Mouse (Mus musculus) liver, embryonic 16.5 days (tissue): ENCODE results near the gene Efl1. TPM values are rescaled to one million over a fixed set of nuclear protein-coding genes. Genes with fewer than 3 reads are reported as not detected.

ENCODE experiments used
- ATAC-seq: fragments of 200-750 bp; cut with Nextera tagmentation; 2 replicates; pipeline ENCODE4 v1.8.0; 2017; ENCODE audit warnings: low read depth, mild to moderate bottlenecking, moderate number of reproducible peaks, moderate library complexity
- H3K27ac ChIP-seq: fragments of 300-500 bp; sonication (generic); 2 replicates; pipeline ENCODE4 v1.5.1; 2014; ENCODE audit warnings: mild to moderate bottlenecking, low read length
- H3K27me3 ChIP-seq: fragments of 300-500 bp; sonication (generic); 2 replicates; pipeline ENCODE4 v1.6.1; 2014; ENCODE audit warnings: low read depth, low read length, mixed read lengths; ENCODE audit not compliant: control insufficient read depth, insufficient read depth
- H3K36me3 ChIP-seq: fragments of 300-500 bp; sonication (generic); 2 replicates; pipeline ENCODE4 v1.6.1; 2014; ENCODE audit warnings: mild to moderate bottlenecking; ENCODE audit not compliant: control insufficient read depth, insufficient read depth
- H3K4me1 ChIP-seq: fragments of 300-500 bp; sonication (generic); 2 replicates; pipeline ENCODE4 v1.6.1; 2014; ENCODE audit warnings: low read depth, low read length, mixed read lengths; ENCODE audit not compliant: control insufficient read depth
- H3K4me2 ChIP-seq: fragments of 300-500 bp; sonication (generic); 2 replicates; pipeline ENCODE4 v1.6.1; 2014; ENCODE audit warnings: low read depth, low read length, mixed read lengths
- H3K4me3 ChIP-seq: fragments of 300-500 bp; sonication (generic); 2 replicates; pipeline ENCODE4 v1.5.1; 2014; ENCODE audit warnings: low read depth, mild to moderate bottlenecking, low read length
- H3K9ac ChIP-seq: fragments of 300-500 bp; sonication (generic); 2 replicates; pipeline ENCODE4 v1.6.1; 2014; ENCODE audit warnings: low read depth, low read length
- H3K9me3 ChIP-seq: fragments of 300-500 bp; sonication (generic); replicated peaks from 2 replicates; pipeline ENCODE4 v1.6.1; 2016; ENCODE audit warnings: low read length; ENCODE audit not compliant: control insufficient read depth
- WGBS: fragments of 180-500 bp; shearing (Covaris S2); extraction: QIAGEN DNeasy Blood & Tissue Kit; methylation state at CpG from one replicate; pipeline ENCODE4 v1.1.7; 2014; ENCODE audit not compliant: insufficient replicate concordance; 5-methylcytosine and 5-hydroxymethylcytosine counted together
- polyA plus RNA-seq: library from polyadenylated mRNA; unstranded; fragments of >200 nt; fragmentation: Nextera tagmentation; extraction: Ambion mirVana; gene quantifications from 2 replicates; pipeline ENCODE4 v1.2.1, GENCODE M21; 2015

Gene Efl1
- polyA plus RNA-seq, 1 experiment from 2014 or later: 8.0 TPM

DNA sequence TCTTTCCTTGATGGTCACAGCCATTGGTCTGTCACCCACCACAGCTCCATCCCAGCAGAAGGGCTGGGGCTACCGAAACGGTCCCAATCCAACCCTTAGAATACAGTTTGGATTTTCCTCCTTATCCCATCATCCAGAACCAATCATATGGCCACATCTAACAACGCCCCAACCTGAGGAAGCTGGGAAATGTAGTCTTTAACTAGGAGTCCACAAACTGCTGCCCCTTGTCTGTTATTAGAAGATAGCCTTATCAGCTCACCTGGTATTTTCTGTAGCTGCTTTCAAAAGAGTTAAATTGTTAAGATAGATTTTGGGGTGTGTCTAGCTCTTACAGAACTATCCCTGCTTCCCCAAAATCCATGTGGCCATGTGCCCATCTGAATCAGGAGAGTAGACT lies 126.7 kb downstream of the Efl1 start:
- H3K27me3 ChIP-seq: no peaks in the 10 kb centered on the region
- no peak for ATAC-seq
- H3K4me3 ChIP-seq: no peak overlapping the region
- H3K9me3 ChIP-seq: 0 out of 2 replicates have a peak, but pooled peaks cover 2% of the 10 kb centered on the region
- H3K4me1 ChIP-seq: no peaks in the 10 kb centered on the region
- 69% methylated on average over 3 of the region's 3 CpGs for WGBS
- no peak overlapping the region for H3K27ac ChIP-seq
- H3K4me2 ChIP-seq: no peak overlapping the region
- no peak overlapping the region for H3K9ac ChIP-seq
- no peaks in the 10 kb centered on the region for H3K36me3 ChIP-seq

DNA sequence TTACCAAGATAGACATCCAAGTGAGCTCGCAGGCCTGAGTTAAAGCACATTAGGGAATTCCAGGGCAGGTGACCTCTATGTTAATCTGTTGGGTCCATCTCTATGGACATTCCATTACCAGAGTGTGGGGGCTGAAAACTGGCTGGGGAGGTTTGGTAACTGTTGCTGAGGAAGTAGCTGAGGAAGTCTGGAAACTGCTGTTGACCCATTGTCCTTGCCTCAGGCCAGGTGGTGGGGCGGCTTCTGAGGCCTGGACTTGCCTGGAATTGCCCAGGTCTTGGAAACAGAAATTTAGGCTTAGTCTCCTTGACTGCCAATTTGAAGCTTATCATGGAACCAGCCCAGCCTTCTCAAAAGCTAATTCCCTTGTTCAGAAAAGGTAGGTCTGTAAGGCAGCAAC lies 134.7 kb downstream of the Efl1 start:
- no peak overlapping the region for H3K4me3 ChIP-seq
- no peak overlapping the region for H3K4me2 ChIP-seq
- no peaks in the 10 kb centered on the region for H3K27me3 ChIP-seq
- no peak for ATAC-seq
- H3K9me3 ChIP-seq: no peaks in the 10 kb centered on the region
- no peaks in the 10 kb centered on the region for H3K36me3 ChIP-seq
- no peaks in the 10 kb centered on the region for H3K4me1 ChIP-seq
- 73% methylated on average over 2 of the region's 2 CpGs for WGBS
- no peak overlapping the region for H3K27ac ChIP-seq
- no peak overlapping the region for H3K9ac ChIP-seq

DNA sequence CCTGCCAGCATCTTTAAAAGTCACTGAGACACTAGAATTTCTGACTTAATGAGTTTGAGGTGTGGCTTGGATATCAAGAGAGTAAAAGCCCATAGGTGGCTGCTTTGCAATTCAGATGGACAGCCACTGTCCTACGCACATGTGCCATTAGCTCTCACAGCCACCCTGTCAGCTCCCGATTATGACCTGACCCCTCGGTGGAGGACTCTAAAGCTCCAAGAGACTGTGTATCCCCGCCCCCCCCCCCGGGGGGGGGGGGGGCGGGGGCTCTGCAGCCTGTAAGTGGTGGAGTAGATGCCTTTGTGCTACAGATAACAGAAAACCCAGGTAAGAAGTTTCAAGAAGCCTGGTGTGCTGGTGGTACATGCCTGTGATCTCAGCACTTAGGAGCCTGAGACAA lies 135.3 kb downstream of the Efl1 start:
- Histone ChIP-seq H3K9ac (no peak overlapping the region), H3K27me3 (no peaks in the 10 kb centered on the region), H3K4me3 (no peak overlapping the region), H3K9me3 (no peaks in the 10 kb centered on the region), H3K4me2 (no peak overlapping the region), H3K27ac (no peak overlapping the region), H3K4me1 (no peaks in the 10 kb centered on the region), H3K36me3 (no peaks in the 10 kb centered on the region)
- no peak for ATAC-seq
- 51% methylated on average over 4 of the region's 6 CpGs for WGBS

DNA sequence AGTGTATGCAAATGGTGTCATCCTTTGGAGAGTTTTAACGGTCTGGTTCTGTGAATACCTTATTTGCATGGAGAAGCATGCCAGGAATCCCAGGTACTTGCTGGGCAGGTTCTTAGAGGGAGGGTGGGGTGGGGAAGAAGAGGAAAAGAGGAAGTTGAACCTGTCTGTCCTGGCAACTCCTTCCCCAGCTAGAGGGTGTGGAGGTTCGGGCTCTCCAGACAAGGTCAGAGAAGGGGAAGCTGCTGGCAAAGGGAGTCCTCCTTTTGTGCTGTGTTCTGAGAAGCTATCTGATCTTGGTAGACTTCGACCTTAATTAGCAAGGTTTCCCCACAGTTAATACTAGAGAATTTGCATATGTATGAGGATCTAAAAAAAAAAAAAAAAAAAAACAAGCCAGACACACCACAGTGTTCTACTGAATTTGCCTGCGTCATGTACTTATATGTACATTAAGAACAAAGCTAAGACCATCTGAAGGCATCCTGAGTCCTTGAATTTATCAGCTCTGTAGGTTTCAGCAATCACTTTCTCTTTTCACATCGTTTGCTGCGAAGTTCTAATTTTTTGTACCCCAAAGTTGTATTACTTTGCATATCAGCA lies 137.0 kb downstream of the Efl1 start:
- Histone ChIP-seq H3K27me3 (no peaks in the 10 kb centered on the region), H3K27ac (no peak overlapping the region), H3K36me3 (no peaks in the 10 kb centered on the region), H3K9ac (no peak overlapping the region), H3K9me3 (no peaks in the 10 kb centered on the region), H3K4me1 (no peaks in the 10 kb centered on the region), H3K4me2 (no peak overlapping the region), H3K4me3 (no peak overlapping the region)
- 39% methylated on average over 6 of the region's 6 CpGs for WGBS
- no peak for ATAC-seq

DNA sequence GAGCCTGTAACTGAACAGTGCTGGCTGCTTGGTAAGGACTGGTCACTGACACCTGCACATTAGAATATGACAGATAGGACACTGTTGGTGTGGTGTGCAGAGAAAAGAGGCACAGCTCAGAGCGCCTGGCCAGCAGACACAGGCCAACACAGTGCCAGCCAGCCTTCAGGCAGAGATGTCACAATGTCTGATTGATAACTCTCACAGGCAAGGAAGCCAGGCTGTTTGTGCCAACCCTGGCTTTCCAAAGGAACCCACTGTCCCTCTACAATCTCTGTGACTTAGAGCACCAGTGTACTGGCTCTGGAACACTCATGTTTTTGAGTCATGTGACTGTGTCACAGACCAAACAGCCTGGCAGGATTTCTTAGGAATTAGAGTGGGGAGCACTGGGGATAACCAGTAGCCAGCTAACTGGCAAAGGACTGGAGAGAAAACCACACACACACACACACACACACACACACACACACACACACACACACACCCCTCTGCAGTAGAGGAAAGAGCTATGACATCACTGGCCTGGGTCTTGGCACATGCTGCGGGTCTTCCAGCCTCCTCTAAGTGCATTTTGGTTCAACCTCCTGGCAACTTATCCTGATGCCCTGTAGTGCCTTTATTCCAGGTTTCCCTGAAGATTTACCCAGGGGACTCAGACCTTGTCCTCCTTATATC lies 137.7 kb downstream of the Efl1 start:
- Histone ChIP-seq H3K4me1 (no peaks in the 10 kb centered on the region), H3K36me3 (no peaks in the 10 kb centered on the region), H3K27ac (no peak overlapping the region), H3K27me3 (no peaks in the 10 kb centered on the region), H3K4me2 (no peak overlapping the region), H3K9ac (no peak overlapping the region), H3K4me3 (no peak overlapping the region), H3K9me3 (no peaks in the 10 kb centered on the region)
- WGBS: 55% methylated on average over 2 of the region's 2 CpGs
- ATAC-seq: no peak

- H3K36me3 ChIP-seq: no peaks in the 10 kb centered on the region
- WGBS: 28% methylated on average over 2 of the region's 2 CpGs
- ATAC-seq: no peak
- no peak overlapping the region for H3K9ac ChIP-seq
- H3K27me3 ChIP-seq: no peaks in the 10 kb centered on the region
- no peaks in the 10 kb centered on the region for H3K4me1 ChIP-seq
- no peak overlapping the region for H3K27ac ChIP-seq
- no peak overlapping the region for H3K4me2 ChIP-seq
- H3K4me3 ChIP-seq: no peak overlapping the region
- no peaks in the 10 kb centered on the region for H3K9me3 ChIP-seq
These were observed 144.2 kb downstream of the Efl1 start for GRCm38 (mm10) chr7:82792644-82793043.

DNA sequence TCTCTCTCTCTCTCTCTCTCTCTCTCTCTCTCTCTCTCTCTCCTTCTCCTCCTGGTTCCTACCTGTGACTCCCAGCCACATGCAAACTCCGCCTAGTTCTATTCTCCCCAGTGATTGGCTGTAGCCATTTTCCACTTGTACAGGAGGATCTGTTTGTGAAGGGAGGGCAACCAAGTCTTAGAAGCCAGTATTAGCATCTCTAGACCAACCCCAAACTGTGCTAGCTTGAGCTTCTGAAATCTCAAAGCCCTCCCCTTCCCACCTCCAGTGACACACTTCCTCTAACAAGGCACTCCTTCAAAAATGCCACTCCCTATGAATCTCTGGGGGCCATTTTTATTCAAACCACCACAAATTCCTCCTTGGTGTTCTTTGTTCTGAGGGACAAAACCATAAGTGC lies 144.7 kb downstream of the Efl1 start:
- Histone ChIP-seq H3K4me3 (no peak overlapping the region), H3K36me3 (no peaks in the 10 kb centered on the region), H3K4me2 (no peak overlapping the region), H3K27ac (no peak overlapping the region), H3K27me3 (no peaks in the 10 kb centered on the region), H3K9ac (no peak overlapping the region), H3K4me1 (no peaks in the 10 kb centered on the region), H3K9me3 (no peaks in the 10 kb centered on the region)
- 67% methylated on average over 1 of the region's 1 CpGs for WGBS
- ATAC-seq: no peak

- Histone ChIP-seq H3K9ac (no peak overlapping the region), H3K4me2 (no peak overlapping the region), H3K9me3 (no peaks in the 10 kb centered on the region), H3K4me3 (no peak overlapping the region), H3K27ac (no peak overlapping the region), H3K36me3 (no peaks in the 10 kb centered on the region), H3K4me1 (no peaks in the 10 kb centered on the region), H3K27me3 (no peaks in the 10 kb centered on the region)
- whole genome bisulfite sequencing: 24% methylated on average over 1 of the region's 1 CpGs
- no peak for ATAC-seq
These were observed 146.1 kb downstream of the Efl1 start for GRCm38 (mm10) chr7:82794542-82794941.

DNA sequence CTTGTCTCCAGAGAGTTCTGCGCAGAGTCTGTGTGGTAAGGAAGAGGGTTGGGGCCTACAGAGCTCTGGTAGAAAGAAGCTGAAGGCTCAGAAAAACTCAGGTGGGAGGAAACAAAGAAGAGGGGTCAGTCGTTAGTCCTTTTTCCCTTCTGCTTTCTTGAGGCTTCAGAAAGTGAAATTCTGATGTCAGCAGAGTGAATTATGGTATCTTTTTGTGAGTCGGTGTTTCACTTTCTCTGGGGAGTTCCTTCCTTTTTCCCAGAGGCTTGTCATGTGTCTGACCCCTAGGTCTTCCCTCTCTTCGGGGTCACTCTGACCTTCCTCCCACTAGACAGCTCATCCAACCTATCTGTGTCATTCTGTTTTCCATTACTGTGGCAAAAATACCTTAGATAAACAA lies 153.8 kb downstream of the Efl1 start:
- no peaks in the 10 kb centered on the region for H3K36me3 ChIP-seq
- 28% methylated on average over 4 of the region's 4 CpGs for WGBS
- H3K4me3 ChIP-seq: no peak overlapping the region
- no peaks in the 10 kb centered on the region for H3K4me1 ChIP-seq
- ATAC-seq: no peak; the same call in 1 of the 2 replicates
- H3K27me3 ChIP-seq: no peaks in the 10 kb centered on the region
- H3K4me2 ChIP-seq: no peak overlapping the region
- H3K9ac ChIP-seq: no peak overlapping the region
- no peak overlapping the region for H3K27ac ChIP-seq
- H3K9me3 ChIP-seq: no peaks in the 10 kb centered on the region
